Mouse (Mus musculus) activated CD4-positive, CD25-positive, alpha-beta regulatory T cell, adult 4 months (primary cell): ENCODE measurements around the gene Vmn2r70. TPM values are rescaled to one million over a fixed set of nuclear protein-coding genes. Genes with fewer than 3 reads are reported as not detected.

ENCODE experiments used
- ATAC-seq: one replicate; pipeline ENCODE4 v1.8.0; 2017
- polyA plus RNA-seq, 2 experiments: library from polyadenylated mRNA; unstranded; fragments of 100-300 nt; shearing (Covaris generic); gene quantifications; one replicate each; pipeline ENCODE4 v1.2.1; 2017

The Vmn2r70 gene
- under 1 TPM in 1 of 2 experiments, not detected in 1; 0.08 TPM for polyA plus RNA-seq

GRCm38 (mm10) chr7:85569092-85569491, at the start of gene Vmn2r70:
TSS of gene Vmn2r70 (minus strand) at chr7:85569192.
- ATAC-seq = no peak

DNA sequence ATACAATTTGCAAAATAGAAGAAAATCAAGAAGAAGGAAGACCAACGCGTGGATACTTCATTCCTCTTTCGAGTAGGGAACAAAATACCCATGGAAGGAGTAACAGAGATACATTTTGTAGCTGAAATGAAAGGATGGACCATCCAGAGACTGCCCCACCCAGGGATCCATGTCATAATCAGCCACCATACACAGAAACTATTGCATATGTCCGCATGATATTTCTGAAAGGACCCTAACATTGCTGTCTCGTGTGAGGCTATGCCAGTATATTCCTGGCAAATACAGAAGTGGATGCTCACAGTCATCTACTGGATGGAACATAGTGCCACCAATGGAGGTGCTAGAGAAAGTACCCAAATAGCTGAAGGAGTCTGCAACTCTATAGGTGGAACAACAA, 6.2 kb downstream of the Vmn2r70 start, which contains the start of gene Vmn2r71:
TSS of gene Vmn2r71 (plus strand) at position 301 of the 400 bp plus-strand sequence.
- no peak for ATAC-seq

- no peak for ATAC-seq
Observed at GRCm38 (mm10) chr7:85543118-85543517, 25.9 kb downstream of the Vmn2r70 start.

GRCm38 (mm10) chr7:85542108-85542507, 26.9 kb downstream of the Vmn2r70 start:
- no peak for ATAC-seq

Other genes starting within 250 kb of the Vmn2r70 start
- gene Vmn2r69, start 153.3 kb downstream of the Vmn2r70 start, polyA plus RNA-seq = under 1 TPM in 1 of 2 experiments, not detected in 1; 0.04 TPM
- not detected for gene Vmn2r71, start 6.1 kb downstream of the Vmn2r70 start, polyA plus RNA-seq
- gene Vmn2r72, start 185.9 kb upstream of the Vmn2r70 start, polyA plus RNA-seq = not detected